Mouse (Mus musculus): ENCODE results near the gene Syn2.

The Syn2 gene

DNA sequence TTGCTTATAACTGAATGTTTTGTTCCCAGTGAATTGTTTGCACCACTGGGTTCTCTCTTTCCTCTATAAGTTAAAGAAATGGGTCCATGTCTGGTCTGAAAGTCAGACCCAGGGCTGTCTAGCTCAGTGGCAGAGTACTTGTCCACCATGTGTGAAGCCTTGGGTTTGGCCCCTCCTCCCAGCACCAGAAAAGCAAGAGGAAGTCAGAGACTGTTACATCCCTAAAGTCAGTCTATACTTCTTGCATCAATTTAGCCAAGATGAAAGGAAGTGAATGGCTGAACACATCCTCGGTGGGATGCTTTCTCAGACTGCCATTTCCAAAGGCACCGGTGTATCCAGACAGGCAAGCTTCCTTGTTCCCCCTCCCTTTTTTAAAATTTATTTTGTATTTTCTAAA, 156.4 kb downstream of the Syn2 start:
- no peak for DNase-seq (ENCODE audit: low spot score in 2 of 2)

- DNase-seq (ENCODE audit: low spot score in 2 of 2) = no peak
Observed at GRCm38 (mm10) chr6:115291823-115292222, 157.1 kb downstream of the Syn2 start.

GRCm38 (mm10) chr6:115292621-115293020, 157.9 kb downstream of the Syn2 start:
- DNase-seq (ENCODE audit: low spot score in 2 of 2) = no peak

DNA sequence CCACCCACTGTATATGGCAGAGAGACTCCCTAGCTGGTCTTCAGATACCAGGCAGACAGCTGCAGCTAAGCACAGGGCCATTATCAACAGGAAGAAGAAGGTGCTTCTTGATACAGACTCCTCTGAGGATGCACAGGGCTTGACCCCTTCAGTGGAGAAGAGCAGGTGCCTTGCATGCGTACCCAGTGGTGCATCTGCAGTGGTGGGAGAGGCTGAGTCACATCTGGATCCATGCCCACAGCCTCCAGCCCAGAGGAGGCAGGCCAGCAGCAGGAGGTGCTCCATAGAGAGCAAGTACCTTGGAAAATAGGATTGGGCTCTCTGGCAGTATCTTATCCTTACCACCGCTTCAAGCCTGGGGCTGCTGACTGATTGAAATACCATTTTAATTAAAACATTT, 159.2 kb downstream of the Syn2 start:
- no peak for DNase-seq (ENCODE audit: low spot score in 2 of 2)

GRCm38 (mm10) chr6:115307134-115307533, 172.4 kb downstream of the Syn2 start:
- no peak for DNase-seq (ENCODE audit: low spot score in 2 of 2)

DNA sequence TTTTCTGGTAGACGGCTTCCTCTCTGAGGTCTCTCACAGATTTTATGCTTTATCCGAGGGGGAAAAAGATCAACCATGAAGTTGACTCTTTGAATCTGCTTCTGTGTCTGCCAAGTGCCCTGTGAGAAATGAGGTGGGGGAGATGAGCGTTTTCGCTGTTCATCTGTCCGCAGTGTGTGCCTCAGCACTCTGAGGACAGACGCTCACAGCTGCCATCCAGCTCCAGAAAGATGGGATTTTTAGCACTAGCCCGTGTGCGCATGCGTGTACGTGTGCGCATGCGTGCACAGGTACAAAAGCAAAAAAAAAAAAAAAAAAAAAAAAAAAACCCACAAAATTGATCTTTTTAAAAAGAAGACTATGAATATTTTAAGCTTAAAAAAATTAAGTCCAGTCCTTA, 178.1 kb downstream of the Syn2 start:
- DNase-seq (ENCODE audit: low spot score in 2 of 2) = no peak

- DNase-seq (ENCODE audit: low spot score in 2 of 2) = no peak
Observed at GRCm38 (mm10) chr6:115313235-115313738, 178.6 kb downstream of the Syn2 start.

DNA sequence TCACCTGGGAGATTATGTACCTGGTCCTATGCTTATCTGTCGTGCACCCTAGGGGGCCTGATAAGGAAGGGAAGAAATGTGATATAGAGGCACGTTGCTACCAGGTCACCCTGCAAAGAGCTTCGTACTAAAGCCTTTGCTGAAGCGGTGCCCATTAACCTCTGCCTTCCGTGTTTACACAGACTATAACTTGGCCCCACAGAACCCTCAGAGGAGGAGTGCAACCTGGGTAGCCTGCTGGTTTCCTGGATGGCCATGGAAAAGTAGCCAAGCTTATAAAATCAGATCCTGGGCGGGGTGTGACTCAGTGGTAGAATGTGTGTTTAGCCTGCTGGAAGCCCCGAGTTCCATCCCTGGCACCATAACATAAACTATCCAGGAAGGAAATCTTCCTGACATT, 179.2 kb downstream of the Syn2 start:
- no peak for DNase-seq (ENCODE audit: low spot score in 2 of 2)

- DNase-seq (ENCODE audit: low spot score in 2 of 2) = no peak
Observed at GRCm38 (mm10) chr6:115315770-115316169, 181.1 kb downstream of the Syn2 start.

DNA sequence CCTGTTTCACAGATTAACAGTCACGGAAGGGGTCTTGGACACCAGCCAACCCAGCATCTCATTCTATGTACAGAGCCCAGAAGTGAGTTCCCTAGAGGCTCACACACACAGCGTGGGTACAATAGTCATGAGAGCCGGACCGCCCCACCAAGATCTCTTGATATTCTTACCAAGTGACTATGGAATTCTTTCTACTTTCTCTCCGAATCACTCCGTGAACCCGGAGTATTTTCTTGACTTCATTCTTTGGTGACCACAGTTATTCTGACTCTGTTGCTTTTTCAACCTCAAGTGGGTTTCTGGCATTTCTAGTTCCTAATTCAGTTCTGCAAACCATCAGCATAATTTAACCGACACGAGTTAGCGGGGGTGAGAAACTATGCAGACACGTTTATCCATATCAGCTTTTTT, 182.1 kb downstream of the Syn2 start:
- no peak for DNase-seq (ENCODE audit: low spot score in 2 of 2)

DNA sequence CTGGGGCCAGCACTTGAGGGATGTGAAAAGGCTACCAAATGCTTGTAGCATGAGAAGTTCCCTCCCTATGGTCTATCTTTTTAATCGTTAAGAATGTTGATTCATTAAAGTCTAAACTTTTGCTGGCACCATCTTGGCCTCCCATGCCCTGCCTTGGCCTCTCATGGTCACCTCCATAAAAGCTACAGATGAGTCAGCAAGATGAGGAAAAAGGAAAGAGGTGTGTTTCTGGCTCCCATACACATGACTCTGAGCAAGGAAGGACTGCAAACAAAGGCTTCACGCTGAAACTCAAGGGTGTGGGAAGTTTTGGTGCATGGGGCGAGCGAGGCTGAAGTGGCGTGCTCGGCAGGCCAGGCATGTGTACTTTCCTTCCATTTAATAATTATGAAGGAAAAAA, 184.1 kb downstream of the Syn2 start:
- DNase-seq (ENCODE audit: low spot score in 2 of 2) = no peak

DNA sequence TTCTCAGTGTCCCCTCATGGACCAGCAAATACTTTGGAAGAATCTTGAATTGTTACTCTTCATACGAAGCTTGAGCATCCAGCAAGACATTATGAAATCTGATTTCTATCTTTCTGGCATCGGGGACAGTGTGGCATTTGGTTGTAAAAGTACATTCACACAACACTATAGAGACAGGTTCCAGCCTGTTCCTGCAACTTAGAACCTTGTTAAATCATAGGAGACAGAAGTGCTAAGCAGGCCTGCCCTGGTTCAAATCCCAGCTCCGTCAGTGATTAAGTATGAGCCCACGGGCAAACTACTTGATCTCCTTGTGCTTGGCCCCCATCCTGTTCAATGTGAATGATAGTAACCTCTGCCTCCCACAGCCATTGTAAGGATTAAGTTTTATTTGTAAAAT, 185.0 kb downstream of the Syn2 start:
- DNase-seq (ENCODE audit: low spot score in 2 of 2) = no peak

DNA sequence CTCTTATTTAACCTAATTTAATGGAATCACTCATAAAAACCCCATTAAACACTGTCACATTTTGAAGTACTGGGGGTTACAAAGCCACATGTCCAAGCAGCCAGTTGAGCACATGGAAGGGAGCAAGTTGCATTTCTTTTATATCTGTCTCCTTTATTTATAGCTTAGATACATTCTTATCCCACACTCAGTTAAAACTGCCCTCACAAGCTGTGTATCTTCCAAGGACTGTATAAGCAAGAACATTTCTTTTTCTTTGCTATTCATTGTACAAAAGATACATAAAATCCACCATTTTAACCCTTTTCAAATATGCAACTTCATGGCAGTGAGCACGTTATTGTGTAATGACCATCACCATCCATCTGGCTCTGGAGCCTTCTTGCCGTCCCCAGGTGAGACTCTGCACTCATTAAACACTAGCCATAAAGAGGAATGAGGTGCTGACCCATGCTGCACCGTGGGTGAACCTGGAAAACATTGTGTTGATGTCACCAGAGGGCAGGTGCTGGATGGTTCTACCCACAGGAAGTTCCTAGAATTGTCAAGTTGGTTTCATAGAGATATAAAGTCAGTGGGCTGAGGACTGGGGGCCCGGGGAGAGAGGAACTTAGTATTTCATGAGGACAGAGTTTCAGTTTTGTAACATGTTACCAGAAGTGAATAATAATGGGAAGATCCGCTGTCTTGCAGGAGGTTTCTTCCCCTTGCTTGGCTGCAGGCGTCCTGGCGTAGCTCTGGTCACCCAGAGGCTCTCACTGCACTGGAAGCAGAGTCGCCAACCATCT, 186.4 kb downstream of the Syn2 start:
- peak in 1 of 2 experiments; percentile 18 for DNase-seq (ENCODE audit: low spot score in 2 of 2)

DNA sequence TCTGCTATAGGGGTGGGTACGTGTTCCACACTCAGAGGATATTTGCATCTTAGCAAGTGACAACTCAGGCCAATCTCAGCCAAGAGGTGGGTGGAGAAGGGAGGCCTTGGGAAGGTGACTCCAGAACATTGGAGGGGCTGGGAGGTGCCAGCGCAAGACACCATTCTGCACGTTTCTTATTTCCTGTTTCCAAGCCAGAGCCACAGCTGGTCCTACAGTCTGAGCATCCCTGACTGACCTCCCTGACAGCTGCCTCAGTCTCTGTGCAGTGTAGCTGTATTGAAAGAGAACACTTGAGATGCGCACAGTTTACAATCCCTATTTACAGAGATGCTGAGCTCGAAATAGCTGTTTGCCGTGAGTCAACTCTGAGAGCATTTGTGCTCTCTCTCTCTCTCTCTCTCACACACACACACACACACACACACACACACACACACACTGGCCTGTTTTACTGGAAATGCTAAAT, 187.2 kb downstream of the Syn2 start:
- no peak for DNase-seq (ENCODE audit: low spot score in 2 of 2)

- DNase-seq (ENCODE audit: low spot score in 2 of 2) = no peak
Observed at GRCm38 (mm10) chr6:115322956-115323355, 188.3 kb downstream of the Syn2 start.

GRCm38 (mm10) chr6:115330964-115331363, 196.3 kb downstream of the Syn2 start:
- peak; percentile 1 to 18 for DNase-seq (ENCODE audit: low spot score in 2 of 2)
